13 mouse cellular contexts compared by ENCODE assay signal in genomic region chr3:102085719-102086118, GRCm38 (mm10). TPM values are rescaled to one million over a fixed set of nuclear protein-coding genes. Genes with fewer than 3 reads are reported as not detected.
DNase-seq lines count a peak whose midpoint lies in the region; ATAC-seq and TF ChIP-seq lines count a peak whose summit lies in the region.
"Had no signal": no experiment of that assay in that cellular context is flagged by ENCODE, and none has a peak within 500 bp of the region (broad histone marks: within the 10 kb centered on the region; RNA-seq: fewer than 3 reads in every experiment).

No protein-coding gene starts in this region.

- H3K27ac ChIP-seq in lung, embryonic 16.5 days (ENCODE audit: low read length): no peak overlapping the region
- H3K27ac ChIP-seq in gastrocnemius, adult 2 months: peak overlapping the region; percentile 78
- H3K27ac ChIP-seq in heart, embryonic 11.5 days (ENCODE audit: low read depth, low read length): 0 out of 2 replicates have a peak overlapping the region, but pooled peaks have one; percentile 6
- no peak overlapping the region for H3K27ac ChIP-seq in stomach, postnatal 0 days (replicated peaks)
- no peak overlapping the region for H3K27ac ChIP-seq in hindbrain, embryonic 11.5 days (ENCODE audit: low read depth, low read length)
- H3K27ac ChIP-seq: embryonic facial prominence, embryonic 13.5 days; macrophage had no signal

- no peaks in the 10 kb centered on the region for H3K36me3 ChIP-seq in lung, embryonic 16.5 days (ENCODE audit: control insufficient read depth, insufficient read depth, low read length)
- no peaks in the 10 kb centered on the region for H3K36me3 ChIP-seq in heart, embryonic 11.5 days (ENCODE audit: control insufficient read depth, insufficient read depth, low read length)
- H3K36me3 ChIP-seq in stomach, postnatal 0 days (ENCODE audit: control insufficient read depth, insufficient read depth, low read length): no peaks in the 10 kb centered on the region
- no peaks in the 10 kb centered on the region for H3K36me3 ChIP-seq in hindbrain, embryonic 11.5 days (ENCODE audit: control insufficient read depth, insufficient read depth, low read length)
- H3K36me3 ChIP-seq: embryonic facial prominence, embryonic 13.5 days had no signal

- WGBS in lung, embryonic 16.5 days: 33% methylated on average over 12 of the region's 12 CpGs
- 27% methylated on average over 12 of the region's 12 CpGs for WGBS in heart, embryonic 11.5 days (ENCODE audit: insufficient replicate concordance)
- 55% methylated on average over 12 of the region's 12 CpGs for WGBS in stomach, postnatal 0 days
- 29% methylated on average over 12 of the region's 12 CpGs for WGBS in hindbrain, embryonic 11.5 days

- H3K27me3 ChIP-seq in lung, embryonic 16.5 days (ENCODE audit: control insufficient read depth, insufficient read depth, low read depth, low read length): peaks cover 2% of the 10 kb centered on the region; the same call in 1 of the 2 replicates
- H3K27me3 ChIP-seq in heart, embryonic 11.5 days (ENCODE audit: control insufficient read depth, insufficient read depth, low read length): no peaks in the 10 kb centered on the region
- no peaks in the 10 kb centered on the region for H3K27me3 ChIP-seq in stomach, postnatal 0 days (ENCODE audit: control insufficient read depth, insufficient read depth, low read length)
- 0 out of 2 replicates have a peak, but pooled peaks cover 3% of the 10 kb centered on the region for H3K27me3 ChIP-seq in hindbrain, embryonic 11.5 days (ENCODE audit: control insufficient read depth, insufficient read depth, low read length)

- TF ChIP-seq EP300 in stomach, postnatal 0 days (optimal IDR thresholded peaks at IDR 0.05): no peak

- H3K4me1 ChIP-seq in lung, embryonic 16.5 days (replicated peaks; ENCODE audit: control insufficient read depth, insufficient read depth, low read length): no peaks in the 10 kb centered on the region
- H3K4me1 ChIP-seq in heart, embryonic 11.5 days (ENCODE audit: control insufficient read depth, insufficient read depth, low read length): peaks cover 23% of the 10 kb centered on the region
- no peaks in the 10 kb centered on the region for H3K4me1 ChIP-seq in stomach, postnatal 0 days (replicated peaks; ENCODE audit: control insufficient read depth, insufficient read depth)
- H3K4me1 ChIP-seq in hindbrain, embryonic 11.5 days (replicated peaks; ENCODE audit: control insufficient read depth, insufficient read depth, low read length): no peaks in the 10 kb centered on the region

- DNase-seq in lung, postnatal 36 days: no peak
- peak; percentile 75 for DNase-seq in gastrocnemius, adult 2 months
- DNase-seq in stomach, postnatal 0 days (ENCODE audit: low spot score): no peak
- no peak for DNase-seq in urinary bladder, postnatal 14 days (ENCODE audit: low spot score)
- no peak for DNase-seq in hindbrain, embryonic 11.5 days (ENCODE audit: low spot score)
- DNase-seq: cerebellum, adult 2 months; spleen, adult 18-20 months; thymus, postnatal 36 days had no signal

- no peak overlapping the region for H3K4me2 ChIP-seq in lung, embryonic 16.5 days (ENCODE audit: low read depth, low read length)
- H3K4me2 ChIP-seq in heart, embryonic 11.5 days: 0 out of 2 replicates have a peak overlapping the region, but pooled peaks have one; percentile 27
- H3K4me2 ChIP-seq in stomach, postnatal 0 days (replicated peaks; ENCODE audit: low read depth): 0 out of 2 replicates have a peak overlapping the region, but pooled peaks have one; percentile 1
- no peak overlapping the region for H3K4me2 ChIP-seq in hindbrain, embryonic 11.5 days (replicated peaks; ENCODE audit: low read depth, low read length)
- H3K4me2 ChIP-seq: embryonic facial prominence, embryonic 13.5 days had no signal

- no peak for TF ChIP-seq CTCF in gastrocnemius, adult 2 months (IDR thresholded peaks at IDR 0.05)
- TF ChIP-seq CTCF in stomach, postnatal 0 days (IDR thresholded peaks at IDR 0.05; ENCODE audit: low read depth): no peak

- H3K4me3 ChIP-seq in lung, embryonic 16.5 days (ENCODE audit: low read length): no peak overlapping the region
- peak overlapping the region; percentile 59 for H3K4me3 ChIP-seq in gastrocnemius, adult 2 months
- H3K4me3 ChIP-seq in heart, embryonic 11.5 days (ENCODE audit: low read depth, low read length): no peak overlapping the region
- H3K4me3 ChIP-seq in stomach, postnatal 0 days (ENCODE audit: low read depth, low read length): no peak overlapping the region
- no peak overlapping the region for H3K4me3 ChIP-seq in hindbrain, embryonic 11.5 days (ENCODE audit: low read depth, low read length)
- H3K4me3 ChIP-seq: embryonic facial prominence, embryonic 13.5 days had no signal

- intact Hi-C loops in gastrocnemius, adult 2 months (cut with DNase I): loop anchor here (2.0 to 10.0 kb wide), 2 partner anchors 13 to 609 kb away; no protein-coding TSS in a partner anchor

- no peaks in the 10 kb centered on the region for H3K9me3 ChIP-seq in lung, embryonic 16.5 days (ENCODE audit: control insufficient read depth, low read length)
- H3K9me3 ChIP-seq in heart, embryonic 11.5 days (replicated peaks; ENCODE audit: control insufficient read depth, low read length): no peaks in the 10 kb centered on the region
- no peaks in the 10 kb centered on the region for H3K9me3 ChIP-seq in stomach, postnatal 0 days (ENCODE audit: control insufficient read depth, low read length)
- no peaks in the 10 kb centered on the region for H3K9me3 ChIP-seq in hindbrain, embryonic 11.5 days (ENCODE audit: control insufficient read depth, low read length)
- H3K9me3 ChIP-seq: embryonic facial prominence, embryonic 13.5 days had no signal

- no peak overlapping the region for H3K9ac ChIP-seq in lung, embryonic 16.5 days (ENCODE audit: low read length)
- no peak overlapping the region for H3K9ac ChIP-seq in heart, embryonic 11.5 days (ENCODE audit: low read depth, low read length)
- H3K9ac ChIP-seq in stomach, postnatal 0 days (ENCODE audit: low read length): no peak overlapping the region
- no peak overlapping the region for H3K9ac ChIP-seq in hindbrain, embryonic 11.5 days (ENCODE audit: low read depth, low read length)
- H3K9ac ChIP-seq: embryonic facial prominence, embryonic 13.5 days had no signal

- peak; percentile 41; the same call in 1 of the 2 replicates for ATAC-seq in lung, embryonic 16.5 days (ENCODE audit: low read depth)
- ATAC-seq in heart, embryonic 11.5 days (replicated peaks; ENCODE audit: insufficient number of reproducible peaks, low FRiP score, low TSS enrichment): no peak
- ATAC-seq in stomach, postnatal 0 days (ENCODE audit: low FRiP score, low TSS enrichment): no peak
- no peak for ATAC-seq in hindbrain, embryonic 11.5 days (ENCODE audit: low FRiP score)
- ATAC-seq: activated CD4-positive, CD25-positive, alpha-beta regulatory T cell, adult 4 months had no signal

RNA-seq across cellular contexts. Expression of gene Casq2, which starts 0.5 kb away (rescaled TPM):
- polyA plus RNA-seq in lung, embryonic 16.5 days (2015; fragmentation: Nextera tagmentation; extraction: Ambion mirVana): 15.5 and 19.0 TPM in 2 replicates
- 100 to 1,000 TPM in 1 of 2 experiments, 10 to 100 TPM in 1; 21.9 to 106 TPM for total RNA-seq in gastrocnemius, adult 2 months (2021)
- 33.8 and 39.7 TPM in 2 replicates for polyA plus RNA-seq in heart, embryonic 11.5 days (2014; fragmentation: Nextera tagmentation; extraction: Ambion mirVana)
- polyA plus RNA-seq in stomach, postnatal 0 days (2015; fragmentation: Nextera tagmentation; extraction: Ambion mirVana): 2.5 and 2.6 TPM in 2 replicates
- 0.76 and 2.1 TPM in 2 replicates for polyA plus RNA-seq in hindbrain, embryonic 11.5 days (2014; fragmentation: Nextera tagmentation; extraction: Ambion mirVana)
- polyA plus RNA-seq: activated CD4-positive, CD25-positive, alpha-beta regulatory T cell, adult 4 months; macrophage had no signal

Comparison
In these comparisons a context has a peak if more than half of its experiments do, and no peak if none do; other contexts are left out.
1. H3K27ac ChIP-seq: peak in gastrocnemius, adult 2 months (single experiment) and heart, embryonic 11.5 days (single experiment); none in lung, embryonic 16.5 days (single experiment), stomach, postnatal 0 days (single experiment) and hindbrain, embryonic 11.5 days (single experiment).
2. H3K4me2 ChIP-seq: peak in heart, embryonic 11.5 days (single experiment) and stomach, postnatal 0 days (single experiment); none in lung, embryonic 16.5 days (single experiment) and hindbrain, embryonic 11.5 days (single experiment).